Mouse (Mus musculus) gastrocnemius, postnatal 25 days (tissue): Measurements from ENCODE around the gene Smg1. TPM values are rescaled to one million over a fixed set of nuclear protein-coding genes. Genes with fewer than 3 reads are reported as not detected.

Source experiments
- DNase-seq: peaks from one replicate; pipeline ENCODE4 v3.0.0; 2022
- total RNA-seq, 2 experiments: library from RNA; stranded (reverse); gene quantifications; 1 replicate in 1 of 2; 2 replicates in 1 of 2; pipeline ENCODE4 v1.2.3; 2021

Smg1 gene
- total RNA-seq, 2 experiments from 2014 or later: 21.3 to 22.6 TPM

GRCm38 (mm10) chr7:118141271-118141670 is 102.2 kb downstream of the Smg1 start:
- no peak for DNase-seq

- DNase-seq: no peak
Measured at GRCm38 (mm10) chr7:118135128-118135527, 108.3 kb downstream of the Smg1 start.

GRCm38 (mm10) chr7:118129430-118130041 is 113.9 kb downstream of the Smg1 start, which contains the start of gene Arl6ip1:
TSS of gene Arl6ip1 (minus strand) at chr7:118129662.
- DNase-seq: peak; percentile 97

GRCm38 (mm10) chr7:118128925-118129429 is 114.5 kb downstream of the Smg1 start:
- DNase-seq: no peak

GRCm38 (mm10) chr7:118126219-118126875 is 117.1 kb downstream of the Smg1 start:
- DNase-seq: no peak

- DNase-seq: no peak
Measured at GRCm38 (mm10) chr7:118125736-118126135, 117.7 kb downstream of the Smg1 start.

GRCm38 (mm10) chr7:118123512-118124411 is 119.7 kb downstream of the Smg1 start:
- DNase-seq: no peak

- DNase-seq: no peak
Measured at GRCm38 (mm10) chr7:118122235-118122634, 121.2 kb downstream of the Smg1 start.

- DNase-seq: no peak
Measured at GRCm38 (mm10) chr7:118120654-118121053, 122.8 kb downstream of the Smg1 start.

- no peak for DNase-seq
Measured at GRCm38 (mm10) chr7:118119946-118120345, 123.5 kb downstream of the Smg1 start.

- no peak for DNase-seq
Measured at GRCm38 (mm10) chr7:118119142-118119541, 124.3 kb downstream of the Smg1 start.

GRCm38 (mm10) chr7:118118426-118118825 is 125.0 kb downstream of the Smg1 start:
- no peak for DNase-seq

GRCm38 (mm10) chr7:118117539-118118210 is 125.8 kb downstream of the Smg1 start:
- DNase-seq: no peak

GRCm38 (mm10) chr7:118116787-118117538 is 126.5 kb downstream of the Smg1 start:
- no peak for DNase-seq

GRCm38 (mm10) chr7:118115877-118116568 is 127.4 kb downstream of the Smg1 start, which contains the start of gene Rps15a:
TSS of gene Rps15a (minus strand) at chr7:118116188.
- peak; percentile 91 for DNase-seq

GRCm38 (mm10) chr7:118115533-118115876 is 128.0 kb downstream of the Smg1 start:
- DNase-seq: no peak

GRCm38 (mm10) chr7:118113541-118114297 is 129.8 kb downstream of the Smg1 start:
- no peak for DNase-seq

- no peak for DNase-seq
Measured at GRCm38 (mm10) chr7:118111128-118111527, 132.3 kb downstream of the Smg1 start.

- DNase-seq: no peak
Measured at GRCm38 (mm10) chr7:118107671-118108070, 135.8 kb downstream of the Smg1 start.
